ENCODE assay signal across 8 mouse cellular contexts in the genomic region with DNA sequence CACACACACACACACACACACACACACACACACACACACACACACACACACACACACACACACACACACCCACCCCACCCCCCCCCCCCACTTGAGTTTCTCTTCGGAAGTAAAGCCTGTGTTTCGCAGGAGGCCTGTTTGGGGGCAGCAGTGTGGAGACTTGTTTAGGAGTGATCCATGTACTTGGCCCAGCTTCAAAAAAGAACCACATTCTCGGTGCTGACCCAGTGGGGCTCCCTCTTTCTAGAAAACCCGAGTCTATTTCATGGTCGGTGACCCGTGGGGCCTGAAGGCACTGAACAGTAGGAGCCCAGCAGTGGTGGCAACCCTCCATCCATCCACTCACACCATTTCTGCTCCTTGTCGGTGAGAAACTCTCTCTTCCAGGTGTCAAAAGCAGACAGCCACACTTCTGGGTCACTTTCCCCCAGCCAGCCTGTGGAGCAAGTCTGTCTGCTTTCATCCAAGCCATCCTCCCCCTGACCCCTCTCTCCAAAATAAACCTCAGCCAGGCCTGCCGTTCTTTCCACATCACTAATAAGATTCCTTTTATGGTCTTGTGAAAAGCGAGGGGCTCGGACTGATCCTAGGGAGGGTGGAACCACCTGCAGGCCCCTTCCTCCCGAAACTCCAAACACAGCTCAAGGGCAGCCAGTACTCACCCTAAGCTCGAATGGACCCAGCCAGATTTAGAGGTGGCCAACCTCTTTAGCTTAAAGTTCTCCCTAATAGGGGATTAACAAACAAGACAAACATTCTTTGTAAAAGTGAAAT. TPM values are rescaled to one million over a fixed set of nuclear protein-coding genes. Genes with fewer than 3 reads are reported as not detected.
DNase-seq lines count a peak whose midpoint lies in the region; ATAC-seq and TF ChIP-seq lines count a peak whose summit lies in the region.

No protein-coding gene starts in this region.

- TF ChIP-seq POLR2A in olfactory bulb, adult 2 months (IDR thresholded peaks at IDR 0.05; ENCODE audit: insufficient read depth, low read depth, low read length), result no peak

- H3K4me1 ChIP-seq in forebrain, embryonic 11.5 days (replicated peaks; ENCODE audit: control insufficient read depth, insufficient read depth, low read length), result peaks cover 28% of the 10 kb centered on the region
- peaks cover 87% of the 10 kb centered on the region for H3K4me1 ChIP-seq in limb, embryonic 10.5 days
- peaks cover 30% of the 10 kb centered on the region for H3K4me1 ChIP-seq in olfactory bulb, adult 2 months (ENCODE audit: control insufficient read depth, insufficient read depth, low read length)

- no peaks in the 10 kb centered on the region for H3K9me3 ChIP-seq in forebrain, embryonic 11.5 days (ENCODE audit: control insufficient read depth, low read length)
- H3K9me3 ChIP-seq in limb, embryonic 10.5 days (replicated peaks), result no peaks in the 10 kb centered on the region

- no peaks in the 10 kb centered on the region for H3K36me3 ChIP-seq in forebrain, embryonic 11.5 days (ENCODE audit: control insufficient read depth, insufficient read depth, low read length)
- H3K36me3 ChIP-seq in limb, embryonic 10.5 days, result peaks cover 7% of the 10 kb centered on the region; the same call in 1 of the 2 replicates

- peak overlapping the region; percentile 88 for H3K4me2 ChIP-seq in forebrain, embryonic 11.5 days (ENCODE audit: low read depth, low read length, severe bottlenecking)

- H3K9ac ChIP-seq in forebrain, embryonic 11.5 days (ENCODE audit: low read length), result peak overlapping the region; percentile 77

- under 1% methylated on average over 10 of the region's 12 CpGs for WGBS in forebrain, embryonic 11.5 days
- WGBS in limb, embryonic 10.5 days, result 16% methylated on average over 12 of the region's 12 CpGs
- WGBS in olfactory bulb, adult 2 months, result 37% methylated on average over 12 of the region's 12 CpGs

- no peaks in the 10 kb centered on the region for H3K27me3 ChIP-seq in forebrain, embryonic 11.5 days (ENCODE audit: control insufficient read depth, insufficient read depth, low read length)
- H3K27me3 ChIP-seq in limb, embryonic 10.5 days (ENCODE audit: low read depth, poor library complexity, severe bottlenecking), result peaks cover 45% of the 10 kb centered on the region

- H3K4me3 ChIP-seq in layer of hippocampus, adult 2 months, result peak overlapping the region; percentile 83
- H3K4me3 ChIP-seq in forebrain, embryonic 11.5 days (ENCODE audit: low read depth, low read length), result peak overlapping the region; percentile 65
- H3K4me3 ChIP-seq in limb, embryonic 10.5 days, result peak overlapping the region; percentile 78
- peak overlapping the region; percentile 21 for H3K4me3 ChIP-seq in olfactory bulb, adult 2 months (ENCODE audit: insufficient read depth, low read depth, low read length)

- no peak for DNase-seq in layer of hippocampus, adult 2 months (ENCODE audit: low spot score in 2 of 2)
- DNase-seq in layer of hippocampus, adult 11-12 months (ENCODE audit: low spot score), result no peak
- peak; percentile 65 for DNase-seq in forebrain, embryonic 11.5 days (ENCODE audit: low spot score)
- DNase-seq in limb, embryonic 10.5 days (ENCODE audit: low spot score), result peak; percentile 45
- DNase-seq in gastrocnemius, adult 8-10 months (ENCODE audit: low spot score in 2 of 2), result no peak
- no peak for DNase-seq in T-cell, adult 2 months (ENCODE audit: low spot score)

- no peak for ATAC-seq in forebrain, embryonic 11.5 days (replicated peaks; ENCODE audit: low FRiP score)
- no peak for ATAC-seq in megakaryocyte, adult 5-6 weeks (ENCODE audit: poor library complexity, severe bottlenecking)

- peak overlapping the region; percentile 90; the same call in 1 of the 2 replicates for H3K27ac ChIP-seq in layer of hippocampus, adult 2 months
- H3K27ac ChIP-seq in forebrain, embryonic 11.5 days (ENCODE audit: low read depth, low read length), result peak overlapping the region; percentile 64
- peak overlapping the region; percentile 97 for H3K27ac ChIP-seq in limb, embryonic 10.5 days
- no peak overlapping the region for H3K27ac ChIP-seq in olfactory bulb, adult 2 months (ENCODE audit: insufficient read depth, low read depth, low read length)

- TF ChIP-seq CTCF in layer of hippocampus, adult 2 months (conservative IDR thresholded peaks at IDR 0.05), result no peak
- no peak for TF ChIP-seq CTCF in olfactory bulb, adult 2 months (IDR thresholded peaks at IDR 0.05; ENCODE audit: insufficient read depth, low read depth, low read length)

RNA-seq across cellular contexts. Expression of gene Jag1, which starts 3.0 kb away (rescaled TPM):
- total RNA-seq in layer of hippocampus, adult 2 months (2021), result 10 to 100 TPM; 10.4 to 11.0 TPM
- polyA plus RNA-seq in forebrain, embryonic 11.5 days (2014; fragmentation: Nextera tagmentation; extraction: Ambion mirVana), result 19.6 and 20.6 TPM in 2 replicates
- polyA plus RNA-seq in limb, embryonic 10.5 days (2016; fragmentation: Nextera tagmentation; extraction: Ambion mirVana), result 7.6 and 14.7 TPM in 2 replicates
- polyA plus RNA-seq in olfactory bulb, adult 2 months (2012; ENCODE audit: insufficient read depth, insufficient read length, low replicate concordance, missing spikeins), result not detected in 2 replicates
- total RNA-seq in megakaryocyte, adult 5-6 weeks (2015), result 0.57 and 0.94 TPM in 2 replicates
- 0.61 and 0.81 TPM in 2 replicates for total RNA-seq in megakaryocyte, adult 5-6 weeks (2017)
- 1 to 10 TPM; 4.4 to 6.2 (median 4.8) TPM for total RNA-seq in gastrocnemius, adult 8-10 months (2022)

Comparison
In these comparisons a context has a peak if more than half of its experiments do, and no peak if none do; other contexts are left out.
1. DNase-seq: peak in forebrain, embryonic 11.5 days (single experiment) and limb, embryonic 10.5 days (single experiment); none in layer of hippocampus, adult 2 months (0 of 2), layer of hippocampus, adult 11-12 months (single experiment), gastrocnemius, adult 8-10 months (0 of 2) and T-cell, adult 2 months (single experiment).
2. H3K4me3 ChIP-seq: peak in every context shown above with its lines; median percentile 83 in layer of hippocampus, adult 2 months; 78 in limb, embryonic 10.5 days; 65 in forebrain, embryonic 11.5 days; 21 in olfactory bulb, adult 2 months.